Comparison of ENCODE assay signal across 8 mouse cellular contexts in the genomic region with DNA sequence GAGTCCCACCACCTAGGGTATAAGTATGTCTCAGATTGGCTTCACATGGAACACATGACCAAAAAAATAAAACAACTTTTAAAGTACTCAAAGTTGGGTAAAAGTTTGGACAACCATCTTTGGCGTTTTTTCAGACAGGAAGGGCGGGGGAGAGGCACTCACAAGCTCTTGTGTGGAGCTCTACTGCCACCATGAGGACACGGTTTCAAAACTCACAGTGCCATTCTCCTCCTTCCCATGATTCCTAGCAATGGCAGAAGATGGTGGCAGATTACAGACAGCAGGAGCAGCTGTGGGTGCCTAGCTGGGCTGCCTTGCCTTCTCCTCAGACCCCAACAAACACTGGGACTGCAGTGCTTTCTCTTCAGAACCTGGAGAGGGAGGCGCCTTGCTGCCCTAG.
DNase-seq lines count a peak whose midpoint lies in the region; ATAC-seq and TF ChIP-seq lines count a peak whose summit lies in the region.
"Not testable (repeated sequence)": the region's sequence is repeated elsewhere in the genome, so short reads cannot be mapped to it uniquely, and the experiment has no call there.

No protein-coding gene starts in this region.

- not testable (repeated sequence) for H3K9me3 ChIP-seq in forebrain, embryonic 16.5 days (ENCODE audit: control insufficient read depth, low read length); liver, embryonic 14.5 days (ENCODE audit: control insufficient read depth, low read length)

- H3K9ac ChIP-seq in forebrain, embryonic 16.5 days (replicated peaks; ENCODE audit: low read depth, low read length); liver, embryonic 14.5 days (replicated peaks): not testable (repeated sequence)

- DNase-seq in R1 (ENCODE audit: low read depth, low spot score), result peak; percentile 53
- DNase-seq in heart, postnatal 4 days, result peak; percentile 87
- peak; percentile 91 for DNase-seq in kidney, adult 18-20 months
- not testable (repeated sequence) for DNase-seq in liver, embryonic 14.5 days (ENCODE audit: low read depth in 3 of 3, low spot score in 3 of 3)
- peak; percentile 78 for DNase-seq in ovary, postnatal 36 days (ENCODE audit: low spot score)
- DNase-seq in urinary bladder, adult 2 months (ENCODE audit: low spot score), result peak; percentile 54

- peak; percentile 42; the same call in 1 of the 2 replicates for TF ChIP-seq CTCF in liver, embryonic 14.5 days (IDR thresholded peaks at IDR 0.05; ENCODE audit: low read depth)

- H3K4me1 ChIP-seq in forebrain, embryonic 16.5 days (replicated peaks; ENCODE audit: control insufficient read depth, insufficient read depth, low read length); liver, embryonic 14.5 days (replicated peaks; ENCODE audit: control insufficient read depth in 2 of 2, insufficient read depth in 2 of 2, low read length in 1 of 2): not testable (repeated sequence)

- peak overlapping the region; percentile 25; the same call in 1 of the 2 replicates for H3K4me2 ChIP-seq in forebrain, embryonic 16.5 days (ENCODE audit: low read length)
- H3K4me2 ChIP-seq in liver, embryonic 14.5 days (ENCODE audit: low read depth), result peak overlapping the region; percentile 39; the same call in 1 of the 2 replicates

- not testable (repeated sequence) for H3K27me3 ChIP-seq in forebrain, embryonic 16.5 days (replicated peaks; ENCODE audit: control insufficient read depth, insufficient read depth, low read length); liver, embryonic 14.5 days (ENCODE audit: control insufficient read depth, insufficient read depth, low read length)

- H3K27ac ChIP-seq in forebrain, embryonic 16.5 days (ENCODE audit: low read length), result peak overlapping the region; percentile 23; the same call in 1 of the 2 replicates
- not testable (repeated sequence) for H3K27ac ChIP-seq in liver, embryonic 14.5 days

- not testable (repeated sequence) for TF ChIP-seq EP300 in liver, embryonic 14.5 days (IDR thresholded peaks at IDR 0.05; ENCODE audit: low read depth)

- H3K4me3 ChIP-seq in forebrain, embryonic 16.5 days (replicated peaks; ENCODE audit: low read length), result peak overlapping the region; percentile 15; the same call in 1 of the 2 replicates
- 0 out of 4 replicates have a peak overlapping the region, but pooled peaks of 1 of the 2 experiments have one; percentile 21 for H3K4me3 ChIP-seq in liver, embryonic 14.5 days (ENCODE audit: insufficient read depth in 1 of 2, low read depth in 2 of 2, low read length in 2 of 2)

- ATAC-seq in forebrain, embryonic 16.5 days, result 0 out of 2 replicates have a peak, but pooled peaks have one; percentile 17
- ATAC-seq in liver, embryonic 14.5 days (ENCODE audit: insufficient read depth), result peak; percentile 52; the same call in 1 of the 2 replicates
- ATAC-seq in megakaryocyte-erythroid progenitor cell, adult 5-6 weeks (replicated peaks; ENCODE audit: low FRiP score, low TSS enrichment, poor library complexity, severe bottlenecking), result 0 out of 2 replicates have a peak, but pooled peaks have one; percentile 34

- 58% methylated on average over 4 of the region's 4 CpGs for WGBS in forebrain, embryonic 16.5 days
- 25% methylated on average over 4 of the region's 4 CpGs for WGBS in liver, embryonic 14.5 days (ENCODE audit: insufficient replicate concordance)

- H3K36me3 ChIP-seq in forebrain, embryonic 16.5 days (ENCODE audit: control insufficient read depth, insufficient read depth); liver, embryonic 14.5 days (replicated peaks; ENCODE audit: control insufficient read depth, insufficient read depth, low read depth): not testable (repeated sequence)
